Mouse (Mus musculus): ENCODE data around the gene Chd3. TPM values are rescaled to one million over a fixed set of nuclear protein-coding genes. Genes with fewer than 3 reads are reported as not detected.
"Not testable (repeated sequence)": the region's sequence is repeated elsewhere in the genome, so short reads cannot be mapped to it uniquely, and the experiment has no call there.

Gene Chd3
- total RNA-seq, 2 experiments from 2014 or later = 525 to 527 TPM

DNA sequence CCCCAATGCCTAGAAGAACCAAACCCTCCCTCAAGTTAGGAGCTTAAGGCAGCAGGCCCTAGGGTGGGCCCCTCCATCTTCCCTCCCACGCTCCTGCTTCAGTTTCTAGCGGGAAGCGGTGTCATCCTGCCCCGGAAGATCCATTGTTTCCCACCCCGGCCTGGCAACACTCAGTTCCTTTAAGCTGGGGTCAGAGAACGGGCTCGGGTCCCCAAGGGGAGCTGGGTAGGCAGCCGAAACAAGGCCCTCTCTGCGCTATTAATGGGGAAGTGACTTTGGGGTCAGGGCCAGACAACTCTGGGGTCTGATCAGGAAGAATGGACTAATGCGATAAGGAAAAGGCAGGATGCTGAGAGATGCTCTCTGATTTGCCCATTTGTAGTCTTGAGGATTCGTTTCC lies 27.6 kb upstream of the Chd3 start:
- intact Hi-C loops (cut with DNase I) = no loop called here
- peak in 1 of 2 experiments; percentile 69 for DNase-seq (ENCODE audit: extremely low spot score in 1 of 2, low spot score in 2 of 2)

DNA sequence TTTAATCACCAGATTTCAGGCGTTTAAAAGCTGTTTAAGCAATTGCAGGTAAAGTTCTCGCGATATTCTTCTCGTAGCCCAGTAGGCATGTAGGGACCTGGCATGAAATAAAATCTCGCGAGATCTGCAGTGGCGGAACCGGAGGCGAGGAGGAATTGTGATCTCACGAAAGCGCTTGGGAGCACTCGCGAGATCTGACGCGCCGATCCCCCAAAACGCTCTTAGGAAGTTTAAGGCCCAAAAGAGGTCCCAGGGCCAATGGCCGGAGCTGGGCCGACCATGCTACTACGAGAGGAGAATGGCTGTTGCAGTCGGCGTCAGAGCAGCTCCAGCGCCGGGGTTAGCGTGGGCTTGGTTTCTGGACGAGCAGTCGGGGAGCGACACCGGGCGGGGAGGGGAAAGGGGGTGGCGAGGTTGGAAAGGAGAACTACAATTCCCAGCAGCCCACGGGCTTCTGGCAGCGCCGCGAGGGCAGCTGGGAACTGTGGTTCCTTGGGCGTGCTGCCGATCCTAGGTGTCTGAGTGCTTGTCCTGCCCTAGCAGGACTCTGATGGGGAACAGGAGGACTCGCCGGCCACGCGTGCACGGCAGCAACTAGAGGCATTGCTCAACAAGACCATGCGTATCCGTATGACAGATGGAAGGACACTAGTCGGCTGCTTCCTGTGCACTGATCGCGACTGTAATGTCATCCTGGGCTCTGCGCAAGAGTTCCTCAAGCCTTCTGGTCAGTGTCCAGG lies 26.6 kb upstream of the Chd3 start:
- intact Hi-C loops (cut with DNase I) = no loop called here
- DNase-seq (ENCODE audit: extremely low spot score in 1 of 2, low spot score in 2 of 2) = peak; percentile 96 to 98

DNA sequence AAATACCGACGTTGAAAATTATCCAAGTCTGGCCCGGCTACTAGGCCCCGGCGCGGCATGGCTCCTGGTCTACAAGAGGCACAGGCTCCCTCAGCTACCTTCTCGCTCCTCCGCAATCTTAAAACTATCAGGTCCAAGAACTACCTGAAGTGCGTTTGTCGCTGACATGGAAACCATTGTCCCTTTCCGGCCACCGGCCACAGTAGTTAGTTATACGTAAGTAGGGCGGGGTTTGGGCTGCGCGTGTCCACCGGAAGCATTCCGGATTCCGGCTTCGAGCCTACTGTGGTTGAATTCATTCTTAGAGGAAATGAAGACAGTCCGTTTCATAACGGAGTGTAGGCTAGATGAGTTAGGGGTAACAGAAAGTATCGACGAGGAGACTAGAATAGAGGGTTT lies 26.0 kb upstream of the Chd3 start, which contains the start of the genes Naa38 and Cyb5d1:
Gene Naa38 (plus strand): TSS at position 253 of the 399 bp plus-strand sequence.
Gene Cyb5d1 (minus strand): TSS at position 397 of the 399 bp plus-strand sequence.
- intact Hi-C loops (cut with DNase I) = not testable (repeated sequence)
- peak; percentile 88 to 91 for DNase-seq (ENCODE audit: extremely low spot score in 1 of 2, low spot score in 2 of 2)

DNA sequence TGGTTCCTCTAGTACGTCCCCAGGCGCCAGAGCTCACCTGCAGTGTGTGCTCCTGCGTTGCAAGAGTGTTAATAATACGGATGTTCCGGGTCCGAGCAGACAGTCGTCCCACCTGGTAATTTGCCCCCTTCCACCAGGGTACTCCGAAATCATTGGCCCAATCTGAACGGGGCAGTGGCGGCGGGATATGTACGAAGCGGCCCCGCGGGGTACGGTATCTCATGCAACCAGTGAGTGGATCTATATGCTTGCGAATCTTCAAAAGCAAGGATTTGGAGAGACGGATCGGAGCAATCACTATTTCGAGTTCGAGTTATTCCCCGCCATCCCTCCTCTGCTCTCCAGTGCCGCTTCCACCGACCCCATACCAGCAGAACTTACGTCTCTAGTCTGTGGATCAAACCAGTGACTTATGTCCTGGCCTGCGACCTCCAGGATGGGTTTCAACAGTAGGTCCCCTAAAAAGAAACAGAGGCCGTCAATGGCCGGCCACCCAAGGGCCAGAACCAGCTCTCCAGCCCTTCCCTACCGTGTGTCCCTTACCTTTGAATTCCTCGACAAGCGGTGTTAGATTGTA lies 25.5 kb upstream of the Chd3 start:
- DNase-seq (ENCODE audit: extremely low spot score in 1 of 2, low spot score in 2 of 2); intact Hi-C loops (cut with DNase I): not testable (repeated sequence)

DNA sequence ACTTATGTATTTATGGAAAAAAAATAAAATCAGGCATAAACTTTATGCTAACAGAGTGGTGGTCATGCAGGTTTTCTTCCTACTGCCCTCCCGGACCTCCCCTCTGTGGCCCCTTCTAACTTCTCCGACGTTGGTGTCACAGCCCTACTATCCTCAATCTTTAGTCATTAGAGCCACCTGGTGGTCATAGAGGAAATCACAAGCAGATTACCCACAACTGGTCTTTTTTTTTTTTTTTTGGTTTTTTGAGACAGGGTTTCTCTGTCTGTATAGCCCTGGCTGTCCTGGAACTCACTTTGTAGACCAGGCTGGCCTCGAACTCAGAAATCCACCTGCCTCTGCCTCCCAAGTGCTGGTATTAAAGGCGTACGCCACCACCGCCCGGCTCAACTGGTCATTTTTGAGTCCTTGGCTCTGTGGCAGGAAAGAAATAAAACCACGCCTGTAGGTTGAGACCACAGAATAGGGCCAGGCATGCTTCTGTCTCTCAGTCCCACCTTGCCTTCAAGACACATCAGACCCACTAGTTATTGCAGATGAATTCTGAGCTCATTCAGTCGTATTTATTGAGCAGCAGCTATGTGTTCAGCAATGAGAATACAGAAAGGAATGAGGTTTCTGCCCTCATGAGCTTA lies 21.3 kb upstream of the Chd3 start:
- intact Hi-C loops (cut with DNase I) = no loop called here
- peak; percentile 71 to 79 for DNase-seq (ENCODE audit: extremely low spot score in 1 of 2, low spot score in 2 of 2)

DNA sequence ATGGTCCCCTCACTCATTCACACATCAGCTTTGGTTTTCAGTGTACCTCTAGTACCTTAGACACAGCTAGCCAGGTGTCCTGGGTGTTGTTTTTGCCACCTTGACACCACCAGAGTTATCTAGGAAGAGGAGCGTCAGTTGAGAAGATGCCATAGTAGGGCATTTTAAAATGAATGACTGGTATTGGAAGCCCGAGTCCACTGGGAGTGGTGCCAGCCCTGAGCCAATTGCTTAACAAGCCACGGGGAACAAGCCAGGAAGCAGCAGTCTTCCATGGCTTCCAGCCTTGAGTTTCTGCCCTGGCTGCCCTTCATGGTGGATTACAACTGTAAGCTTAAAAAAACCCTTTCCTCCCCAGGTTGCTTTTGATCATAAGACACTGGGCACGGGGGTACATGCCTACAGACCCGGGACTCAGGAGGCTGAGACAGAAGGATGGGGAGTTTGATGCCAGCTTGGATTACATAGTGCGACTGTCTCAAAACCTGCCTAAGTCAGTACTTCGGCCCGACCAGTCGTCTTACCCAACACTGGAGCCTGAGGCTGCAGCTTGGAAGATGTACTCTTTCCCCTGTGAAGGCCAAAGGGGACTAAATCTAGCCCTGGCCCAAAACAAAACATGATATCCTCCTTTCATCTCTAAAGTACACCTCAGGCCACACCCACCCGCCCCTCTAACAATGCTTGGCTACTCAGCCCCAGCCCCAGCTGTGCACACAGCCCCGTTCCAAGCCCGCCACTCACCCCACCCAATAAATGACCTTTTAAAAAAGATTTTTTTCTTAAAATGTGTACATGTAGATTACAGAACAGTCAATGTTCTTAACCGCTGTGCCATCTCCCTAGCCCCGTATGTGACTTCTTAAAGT lies 20.6 kb upstream of the Chd3 start:
- intact Hi-C loops (cut with DNase I) = loop anchor here (5.0 to 10.0 kb wide), 2 partner anchors 132 to 195 kb away; partner anchors contain the start of gene Alox8
- peak; percentile 58 to 75 for DNase-seq (ENCODE audit: extremely low spot score in 1 of 2, low spot score in 2 of 2)

DNA sequence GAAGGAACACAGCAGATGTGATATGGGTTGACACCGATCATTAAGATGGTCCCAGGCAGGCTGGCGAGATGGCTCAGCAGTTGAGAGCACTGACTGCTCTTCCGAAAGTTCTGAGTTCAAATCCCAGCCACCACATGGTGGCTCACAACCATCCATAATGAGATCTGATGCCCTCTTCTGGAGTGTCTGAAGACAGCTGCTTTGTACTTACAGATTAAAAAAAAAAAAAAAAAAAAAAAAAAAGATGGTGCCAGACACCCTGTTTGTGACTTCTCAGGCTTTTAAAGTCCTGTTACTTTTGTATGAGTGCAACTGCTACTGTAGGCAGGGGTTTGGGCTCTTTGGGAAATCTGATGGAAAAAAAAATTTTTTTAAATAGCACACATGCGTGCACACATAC lies 19.5 kb upstream of the Chd3 start:
- intact Hi-C loops (cut with DNase I) = loop anchor here (5.0 to 10.0 kb wide), 2 partner anchors 131 to 194 kb away; partner anchors contain the start of gene Alox8

DNA sequence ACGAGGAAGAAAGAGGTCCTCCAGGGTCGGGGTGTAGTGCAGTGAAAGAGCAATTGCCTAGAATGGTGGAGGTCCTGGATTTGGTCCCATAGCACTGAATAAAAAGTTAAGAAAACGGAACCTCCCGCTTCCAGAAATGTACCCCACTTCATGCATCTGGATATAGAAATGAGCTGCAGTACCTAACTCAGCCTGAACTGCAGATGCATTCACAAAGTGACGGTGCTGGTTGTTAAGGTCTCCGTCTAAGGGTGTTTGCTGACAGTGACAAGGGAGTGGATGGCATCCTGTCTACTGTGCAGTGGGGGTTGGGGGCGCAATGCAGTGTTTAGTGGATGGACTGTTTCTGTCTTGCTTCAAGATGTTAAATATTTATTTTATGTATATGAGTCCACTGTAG lies 17.6 kb upstream of the Chd3 start:
- no peak for DNase-seq (ENCODE audit: extremely low spot score in 1 of 2, low spot score in 2 of 2)
- intact Hi-C loops (cut with DNase I) = loop anchor here (2.0 to 10.0 kb wide), 3 partner anchors 118 to 192 kb away; partner anchors contain the start of gene Alox8

More for the DNA sequence above, 19.5 kb upstream of the Chd3 start:
- DNase-seq (ENCODE audit: extremely low spot score in 1 of 2, low spot score in 2 of 2) = no peak

DNA sequence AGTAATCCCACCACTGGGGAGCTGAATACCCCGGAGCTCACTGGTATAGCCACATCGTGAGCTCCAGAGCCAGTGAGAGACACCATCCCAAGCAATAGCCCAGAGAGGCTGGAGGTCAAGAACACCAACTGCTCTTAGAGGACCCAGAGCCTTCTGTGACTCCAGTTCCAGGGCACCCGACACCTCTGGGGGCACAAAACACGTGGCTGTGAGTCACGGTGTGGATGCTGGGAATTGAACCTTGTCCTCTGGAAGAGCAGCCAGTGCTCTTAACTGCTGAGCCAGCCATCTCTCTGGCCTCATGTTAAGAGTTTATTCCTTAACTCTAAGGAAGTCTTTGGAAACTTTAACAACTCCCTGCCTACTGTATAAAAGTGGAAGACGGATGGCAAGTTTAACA lies 15.8 kb upstream of the Chd3 start:
- intact Hi-C loops (cut with DNase I) = loop anchor here (5.0 to 10.0 kb wide), 2 partner anchors 128 to 190 kb away; partner anchors contain the start of gene Alox8
- DNase-seq (ENCODE audit: extremely low spot score in 1 of 2, low spot score in 2 of 2) = no peak

DNA sequence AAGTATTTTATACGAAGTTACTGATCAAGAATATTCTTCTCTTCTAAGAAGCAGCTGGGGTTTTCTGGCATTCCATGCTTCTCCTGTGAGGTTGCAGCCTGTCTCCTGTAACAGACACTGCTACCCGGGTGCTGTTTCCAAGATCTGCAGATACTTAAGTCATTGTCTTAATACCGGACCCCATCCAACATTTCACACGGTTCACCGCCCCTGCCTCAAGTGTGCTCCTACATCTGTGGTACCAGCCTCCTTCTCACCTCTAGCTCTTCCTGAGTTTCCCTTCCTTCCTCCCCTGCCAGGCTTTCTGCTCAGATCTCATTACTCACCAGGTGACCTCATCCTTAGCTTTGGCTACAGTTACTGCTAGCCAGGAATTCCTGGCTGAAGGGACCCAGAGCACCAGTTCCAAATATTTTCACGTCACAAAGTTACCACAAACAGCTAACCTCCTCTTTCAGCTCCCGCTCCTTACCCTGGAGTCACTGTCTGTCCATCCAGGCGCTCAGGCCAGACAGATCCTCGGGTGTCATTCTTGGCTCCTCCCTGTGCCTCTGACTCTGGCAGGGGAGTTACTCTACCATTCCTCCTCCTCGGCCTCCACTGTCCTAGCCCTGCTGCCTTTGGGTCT lies 13.4 kb upstream of the Chd3 start:
- intact Hi-C loops (cut with DNase I) = loop anchor here (10.0 kb wide), 1 partner anchor 188 kb away; the partner anchor contains the start of gene Alox8
- DNase-seq (ENCODE audit: extremely low spot score in 1 of 2, low spot score in 2 of 2) = no peak

DNA sequence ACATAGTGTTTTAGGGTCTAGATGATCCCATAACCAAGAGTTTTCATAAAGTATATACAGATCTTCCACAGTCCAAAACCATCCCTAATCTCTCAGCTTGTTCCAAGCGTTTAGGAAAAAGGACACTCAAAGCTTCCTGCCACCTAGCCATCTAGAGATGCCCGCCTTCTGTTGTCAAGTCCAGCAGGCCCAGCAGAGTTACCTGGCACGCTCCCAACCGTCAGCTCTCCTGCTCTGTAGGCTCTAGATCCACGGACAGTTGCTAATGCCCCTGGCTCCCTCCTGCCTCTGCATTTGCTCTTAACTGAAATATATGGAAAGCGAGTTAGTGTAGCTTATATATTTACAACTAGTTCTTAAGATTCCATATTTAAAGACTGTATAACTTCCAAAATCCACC lies 12.2 kb upstream of the Chd3 start:
- intact Hi-C loops (cut with DNase I) = loop anchor here (10.0 kb wide), 1 partner anchor 187 kb away; the partner anchor contains the start of gene Alox8

DNA sequence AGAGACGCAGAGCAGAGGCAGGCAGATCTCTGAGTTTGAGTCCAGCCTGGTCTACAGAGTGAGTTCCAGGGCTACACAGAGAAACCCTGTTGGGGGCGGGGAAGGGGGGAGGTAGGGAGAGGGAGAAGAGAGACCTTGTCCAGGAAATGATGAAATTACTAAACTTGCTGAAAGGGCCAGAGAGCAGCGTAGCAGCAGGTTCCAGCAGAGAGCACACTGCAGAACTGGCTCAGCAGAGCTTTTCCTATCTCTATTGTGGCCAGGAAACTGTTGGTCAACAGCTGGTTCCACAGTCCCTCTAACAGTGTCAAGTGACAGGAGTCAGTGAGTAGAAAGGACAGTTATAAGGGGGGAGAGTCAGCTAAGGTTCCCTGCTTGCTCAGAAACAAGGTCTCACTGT lies 10.4 kb upstream of the Chd3 start:
- no peak for DNase-seq (ENCODE audit: extremely low spot score in 1 of 2, low spot score in 2 of 2)
- intact Hi-C loops (cut with DNase I) = no loop called here

More for the DNA sequence above, 12.2 kb upstream of the Chd3 start:
- DNase-seq (ENCODE audit: extremely low spot score in 1 of 2, low spot score in 2 of 2) = no peak

DNA sequence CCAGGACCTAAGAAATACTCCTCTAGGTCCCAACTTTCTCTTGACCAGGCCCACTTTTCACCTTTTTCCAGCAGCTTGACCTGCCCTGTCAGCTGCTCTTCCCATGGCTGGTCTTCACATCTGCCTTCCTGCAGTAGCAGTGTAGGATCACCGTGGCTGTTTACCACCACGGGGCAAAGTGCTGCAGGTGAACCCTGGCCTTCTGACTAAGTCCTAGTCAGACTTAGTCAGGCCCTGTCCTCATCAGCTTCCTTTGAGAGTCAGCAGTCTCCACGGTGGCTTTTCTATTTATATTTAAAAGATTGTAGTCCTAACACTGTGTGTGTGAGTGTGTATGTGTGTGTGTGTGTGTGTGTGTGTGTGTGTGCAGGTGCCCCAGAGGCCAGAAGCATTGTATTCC lies 8.6 kb upstream of the Chd3 start:
- DNase-seq (ENCODE audit: extremely low spot score in 1 of 2, low spot score in 2 of 2) = no peak
- intact Hi-C loops (cut with DNase I) = no loop called here

DNA sequence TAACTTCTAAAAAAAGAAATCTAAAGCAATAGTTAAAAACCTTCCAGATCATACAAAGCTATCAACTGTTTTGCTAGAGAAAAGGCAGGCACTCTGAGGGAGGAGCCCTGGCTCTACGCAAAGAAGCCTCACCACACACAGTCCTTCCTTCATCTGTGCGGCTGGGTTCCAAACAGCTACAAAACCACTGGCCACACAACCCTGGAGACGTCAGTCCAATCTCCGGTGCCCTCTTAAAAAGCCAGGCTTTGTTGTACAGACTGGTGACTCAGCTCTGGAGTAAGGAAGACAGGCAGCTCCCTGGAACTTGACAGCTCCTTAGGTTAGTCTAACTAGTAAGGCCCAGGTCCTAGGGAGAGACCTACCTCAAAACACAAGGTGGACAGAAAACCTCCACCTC lies 6.4 kb upstream of the Chd3 start:
- no peak for DNase-seq (ENCODE audit: extremely low spot score in 1 of 2, low spot score in 2 of 2)
- intact Hi-C loops (cut with DNase I) = no loop called here

DNA sequence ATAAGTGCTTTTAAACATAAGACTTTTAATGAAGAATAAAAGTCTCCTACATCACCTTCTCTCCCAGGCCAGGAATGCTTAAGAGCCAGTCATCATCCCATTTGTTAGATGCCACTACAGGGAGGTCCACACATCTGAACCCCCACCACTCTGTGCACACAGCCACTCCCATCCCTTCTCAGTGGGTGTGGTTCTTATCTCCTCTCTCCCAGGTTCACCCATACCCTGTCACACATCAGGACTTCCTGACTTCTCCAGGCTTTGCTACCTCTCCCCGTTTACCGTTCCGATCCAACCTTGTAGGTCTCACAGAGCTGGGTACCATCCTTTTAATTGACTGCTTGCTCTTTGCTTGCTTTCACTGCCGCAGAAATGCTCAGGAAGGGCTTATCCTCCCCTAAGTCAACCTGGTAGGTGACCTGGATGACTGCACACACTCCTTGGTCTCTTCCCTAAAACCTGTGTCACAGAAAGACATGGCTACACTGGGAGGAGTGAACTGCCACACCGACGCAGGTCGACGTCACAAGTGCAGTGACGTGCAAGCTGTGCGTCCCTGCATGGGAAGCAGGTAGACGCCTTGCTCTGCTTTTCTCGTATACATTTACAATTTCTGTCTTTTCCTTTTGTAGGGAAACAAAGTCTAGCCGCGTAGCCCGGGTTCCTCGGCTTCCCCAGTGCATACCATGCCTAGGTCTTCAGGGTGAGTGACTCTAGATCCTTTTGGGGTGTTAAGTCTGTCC lies 4.2 kb upstream of the Chd3 start:
- no peak for DNase-seq (ENCODE audit: extremely low spot score in 1 of 2, low spot score in 2 of 2)
- intact Hi-C loops (cut with DNase I) = no loop called here

DNA sequence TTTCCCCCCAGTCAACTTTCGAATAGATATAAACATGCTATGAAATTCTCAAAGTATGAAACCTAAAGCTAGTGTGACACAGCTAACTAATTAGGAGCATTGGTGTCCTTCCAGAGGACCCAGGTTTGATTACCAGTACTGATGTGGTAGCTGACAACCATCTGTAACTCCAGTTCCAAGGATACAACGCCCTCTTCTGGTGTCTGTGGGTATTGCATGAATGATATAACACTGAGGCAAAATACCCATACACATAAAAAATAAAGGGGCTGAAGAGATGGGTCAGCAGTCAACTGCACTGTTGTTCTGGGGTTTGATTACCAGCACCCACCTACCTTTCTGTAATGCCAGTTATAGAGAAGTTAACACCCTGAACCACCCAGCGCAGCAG lies 3.6 kb upstream of the Chd3 start:
- intact Hi-C loops (cut with DNase I) = no loop called here
- DNase-seq (ENCODE audit: extremely low spot score in 1 of 2, low spot score in 2 of 2) = no peak

DNA sequence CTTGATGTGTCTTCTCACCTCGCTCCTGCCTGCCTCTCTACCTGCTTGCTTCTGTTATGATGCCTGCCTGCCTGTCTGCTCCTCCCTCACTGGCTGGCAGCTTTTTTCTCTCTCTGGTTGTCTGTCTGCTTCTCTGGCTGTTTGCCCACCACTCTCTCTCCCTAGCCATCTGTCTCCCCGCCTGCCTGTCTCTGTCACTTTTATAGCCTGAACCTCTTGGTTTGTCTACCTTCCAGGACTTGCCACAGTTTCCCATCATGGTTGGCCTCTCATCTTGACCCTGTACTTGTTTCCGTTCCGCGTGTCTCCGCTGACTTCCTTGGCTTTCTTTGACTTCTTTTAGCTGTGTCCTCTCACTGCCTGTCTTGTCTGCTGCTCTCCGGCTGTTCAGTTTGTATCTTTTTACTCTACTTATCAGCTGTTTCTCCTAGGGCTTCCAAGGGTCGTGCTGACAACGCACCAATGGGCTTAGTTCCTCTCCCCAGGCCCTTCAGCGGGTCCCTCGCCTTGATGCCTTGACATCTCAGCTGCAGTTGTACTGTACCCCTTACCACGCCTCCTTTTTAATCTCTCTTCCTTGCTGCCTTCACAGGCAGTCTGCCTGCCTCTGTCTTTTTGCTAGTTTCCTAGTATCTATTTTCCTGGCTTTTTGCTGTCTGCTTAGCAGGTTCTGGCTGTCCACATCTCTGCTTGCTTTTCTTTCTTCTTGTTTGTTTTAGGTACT lies 3.0 kb upstream of the Chd3 start:
- DNase-seq (ENCODE audit: extremely low spot score in 1 of 2, low spot score in 2 of 2) = peak in 1 of 2 experiments; percentile 72
- intact Hi-C loops (cut with DNase I) = no loop called here

All from left cerebral cortex, postnatal 10 days (tissue).